Mouse (Mus musculus) hindbrain, postnatal 0 days (tissue): ENCODE measurements around the gene Ndufaf2. TPM values are rescaled to one million over a fixed set of nuclear protein-coding genes. Genes with fewer than 3 reads are reported as not detected.

Source experiments
- ATAC-seq: fragments of 200-750 bp; cut with Nextera tagmentation; 2 replicates; pipeline ENCODE4 v1.8.0; 2017; ENCODE audit warnings: mild to moderate bottlenecking, moderate TSS enrichment, moderate library complexity
- DNase-seq: peaks from one replicate; pipeline ENCODE4 v3.0.0-alpha.2; 2015; ENCODE audit warnings: low spot score
- H3K27ac ChIP-seq: fragments of 300-500 bp; sonication (generic); 2 replicates; pipeline ENCODE4 v1.5.1; 2014; ENCODE audit warnings: mild to moderate bottlenecking
- H3K27me3 ChIP-seq: fragments of 300-500 bp; sonication (generic); 2 replicates; pipeline ENCODE4 v1.6.1; 2014; ENCODE audit warnings: low read length, mixed read lengths; ENCODE audit not compliant: insufficient read depth
- H3K36me3 ChIP-seq: fragments of 300-500 bp; sonication (generic); 2 replicates; pipeline ENCODE4 v1.6.1; 2014; ENCODE audit warnings: low read length, mixed read lengths; ENCODE audit not compliant: insufficient read depth
- H3K4me1 ChIP-seq: fragments of 300-500 bp; sonication (generic); 2 replicates; pipeline ENCODE4 v1.6.1; 2014; ENCODE audit warnings: antibody characterized with exemption, low read length, mixed read lengths; ENCODE audit not compliant: insufficient read depth
- H3K4me2 ChIP-seq: fragments of 300-500 bp; sonication (generic); 2 replicates; pipeline ENCODE4 v1.6.1; 2014; ENCODE audit warnings: low read depth, mild to moderate bottlenecking, low read length, moderate library complexity, mixed read lengths
- H3K4me3 ChIP-seq: fragments of 300-500 bp; sonication (generic); 2 replicates; pipeline ENCODE4 v1.5.1; 2014; ENCODE audit warnings: low read length
- H3K9ac ChIP-seq: fragments of 300-500 bp; sonication (generic); replicated peaks from 2 replicates; pipeline ENCODE4 v1.6.1; 2014; ENCODE audit warnings: mild to moderate bottlenecking, low read length, moderate library complexity, mixed read lengths
- H3K9me3 ChIP-seq: fragments of 300-500 bp; sonication (generic); 2 replicates; pipeline ENCODE4 v1.6.1; 2016; ENCODE audit warnings: low read length, mixed read lengths
- CTCF ChIP-seq: IDR thresholded peaks from 2 replicates; pipeline ENCODE4 v1.5.1; 2016; ENCODE audit warnings: antibody characterized with exemption, control low read depth, low read depth
- WGBS: fragments of 180-500 bp; shearing (Covaris S2); extraction: QIAGEN DNeasy Blood & Tissue Kit; methylation state at CpG from one replicate; pipeline ENCODE4 v1.1.7; 2014; 5-methylcytosine and 5-hydroxymethylcytosine counted together
- polyA plus RNA-seq: library from polyadenylated mRNA; unstranded; fragments of >200 nt; fragmentation: Nextera tagmentation; extraction: Ambion mirVana; gene quantifications from 2 replicates; pipeline ENCODE4 v1.2.1, GENCODE M21; 2015
- total RNA-seq: library from RNA; depleted of rRNA; stranded (reverse); fragments of >200 nt; gene quantifications from 2 replicates; pipeline ENCODE4 v1.2.3, GENCODE M21; 2014; rRNA removed

Ndufaf2 gene
- total RNA-seq (8.2 and 15.2 TPM in 2 replicates), polyA plus RNA-seq (74.9 and 81.4 TPM in 2 replicates)

DNA sequence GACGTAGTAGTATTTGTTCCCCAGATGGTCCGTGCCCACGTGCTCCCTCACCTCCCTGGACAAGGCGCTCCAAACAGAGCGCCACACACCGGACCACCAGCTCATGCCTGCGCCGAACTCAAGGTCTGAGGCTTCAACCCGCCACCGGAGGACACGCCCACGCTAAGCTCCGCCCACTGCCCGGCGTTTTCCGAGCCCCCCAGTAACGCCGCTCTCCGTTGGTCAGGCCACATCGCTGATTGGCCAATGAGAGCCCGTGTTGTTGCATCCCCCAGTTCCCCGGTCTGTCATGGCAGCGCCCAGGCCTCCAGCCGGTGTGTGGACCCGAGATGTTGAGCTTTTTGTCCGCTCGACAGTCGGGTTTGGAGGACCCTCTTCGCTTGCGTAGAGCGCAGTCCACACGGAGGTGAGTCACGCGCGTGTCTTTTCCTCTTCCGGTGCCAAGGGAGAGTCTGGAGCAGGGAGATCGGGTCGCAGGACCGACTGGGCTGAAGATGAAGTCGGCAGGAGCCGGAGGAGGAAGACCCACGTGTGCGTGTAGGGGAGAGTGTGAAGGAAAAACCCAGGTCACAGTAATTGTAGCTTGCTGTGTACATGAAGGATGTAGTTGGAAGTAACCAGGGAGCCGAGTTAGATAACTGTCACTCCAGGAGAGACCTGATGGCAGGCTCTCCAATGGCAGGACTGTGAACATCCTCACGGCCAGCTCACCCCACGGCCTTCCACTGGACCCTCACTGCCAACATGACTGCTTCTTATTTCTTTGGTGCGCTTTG is at the start of gene Ndufaf2, which contains the start of gene Ercc8:
Ndufaf2 (minus strand) TSS at position 159 of the 776 bp plus-strand sequence.
Ercc8 (plus strand) TSS at position 267 of the 776 bp plus-strand sequence.
- H3K4me1 ChIP-seq = peaks cover 6% of the 10 kb centered on the region; the same call in 1 of the 2 replicates
- H3K27me3 ChIP-seq = no peaks in the 10 kb centered on the region
- H3K4me2 ChIP-seq = peak within 1 kb of the TSS; percentile 90
- TF ChIP-seq CTCF = peak; percentile 46
- DNase-seq = peak; percentile 98
- no peaks in the 10 kb centered on the region; the same call in 1 of the 2 replicates for H3K36me3 ChIP-seq
- H3K9ac ChIP-seq = peak within 1 kb of the TSS; percentile 59
- peak within 1 kb of the TSS; percentile 28; the same call in 1 of the 2 replicates for H3K27ac ChIP-seq
- no peaks in the 10 kb centered on the region for H3K9me3 ChIP-seq
- peak; percentile 99 for ATAC-seq
- WGBS = under 1% methylated on average over 47 of the region's 47 CpGs
- peak within 1 kb of the TSS; percentile 83 for H3K4me3 ChIP-seq

DNA sequence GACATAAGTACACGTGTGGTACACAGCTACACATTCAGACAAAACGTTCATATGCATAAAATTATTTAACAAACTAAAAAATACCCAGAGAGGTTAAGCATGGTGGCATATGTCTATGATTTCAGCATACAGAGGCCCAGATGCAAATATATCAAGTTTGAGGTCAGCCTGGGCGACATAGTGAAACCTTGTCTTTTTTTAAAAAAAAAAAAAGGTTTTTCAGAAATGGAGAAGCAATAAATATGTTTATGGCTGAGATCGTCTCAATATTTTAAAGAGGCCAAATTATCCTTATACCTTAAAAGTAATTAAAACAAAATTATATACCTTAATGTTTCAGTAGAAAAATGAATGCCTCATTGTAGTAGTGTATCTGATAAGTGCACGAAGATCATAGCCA is 49.7 kb upstream of the Ndufaf2 start:
- H3K36me3 ChIP-seq = no peaks in the 10 kb centered on the region
- WGBS = 72% methylated on average over 5 of the region's 5 CpGs
- ATAC-seq (no peak), DNase-seq (no peak)
- H3K27me3 ChIP-seq = no peaks in the 10 kb centered on the region
- no peak overlapping the region for H3K27ac ChIP-seq
- H3K9me3 ChIP-seq = no peaks in the 10 kb centered on the region
- no peak overlapping the region for H3K9ac ChIP-seq
- no peak overlapping the region for H3K4me2 ChIP-seq
- H3K4me1 ChIP-seq = no peaks in the 10 kb centered on the region
- H3K4me3 ChIP-seq = no peak overlapping the region
- no peak for TF ChIP-seq CTCF

DNA sequence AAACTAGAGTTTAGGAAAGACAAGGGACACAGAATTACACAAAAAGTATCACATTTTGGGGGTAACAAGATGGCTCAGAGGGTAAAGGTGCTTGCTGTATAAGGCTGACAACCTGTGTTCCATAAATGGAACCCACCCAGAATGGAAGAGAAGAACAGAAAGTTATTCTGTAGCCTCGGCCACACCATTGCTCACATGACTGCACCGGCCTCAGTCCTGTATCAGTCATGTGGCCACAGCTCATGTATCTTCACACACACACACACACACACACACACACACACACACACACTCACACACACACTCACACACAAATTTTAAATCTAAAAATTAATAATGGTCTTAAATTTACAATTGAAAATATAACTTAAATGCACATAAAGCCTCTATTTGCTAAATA is 49.0 kb upstream of the Ndufaf2 start:
- ATAC-seq (no peak), DNase-seq (no peak)
- Histone ChIP-seq H3K4me2 (no peak overlapping the region), H3K9ac (no peak overlapping the region), H3K4me1 (no peaks in the 10 kb centered on the region), H3K27me3 (no peaks in the 10 kb centered on the region), H3K9me3 (no peaks in the 10 kb centered on the region), H3K36me3 (no peaks in the 10 kb centered on the region), H3K4me3 (no peak overlapping the region), H3K27ac (no peak overlapping the region)
- WGBS = 77% methylated on average over 2 of the region's 2 CpGs
- TF ChIP-seq CTCF = no peak

DNA sequence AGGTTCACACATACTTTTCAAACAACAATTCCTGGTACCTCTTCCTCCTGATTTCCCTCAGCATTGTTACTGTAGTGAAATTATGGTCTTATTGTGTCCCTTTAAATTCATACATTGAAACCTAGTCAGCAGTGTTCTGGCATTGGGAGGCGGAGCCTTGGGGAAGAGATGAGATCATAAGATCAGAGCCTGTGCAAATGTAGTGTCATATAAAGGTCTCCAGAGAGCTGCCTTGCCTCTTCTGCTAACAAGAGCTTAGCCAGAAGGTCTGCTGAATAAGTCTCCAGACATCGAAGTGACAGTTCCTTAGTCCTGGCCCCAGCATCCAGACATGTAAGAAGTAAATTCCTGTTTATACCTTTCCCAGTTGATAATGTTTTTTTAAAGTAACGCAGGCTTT is 46.4 kb upstream of the Ndufaf2 start:
- Histone ChIP-seq H3K36me3 (no peaks in the 10 kb centered on the region), H3K27me3 (no peaks in the 10 kb centered on the region), H3K27ac (no peak overlapping the region), H3K4me3 (no peak overlapping the region), H3K9ac (no peak overlapping the region), H3K4me1 (no peaks in the 10 kb centered on the region), H3K4me2 (no peak overlapping the region), H3K9me3 (no peaks in the 10 kb centered on the region)
- WGBS = 84% methylated on average over 3 of the region's 3 CpGs
- no peak for DNase-seq
- no peak for TF ChIP-seq CTCF
- no peak for ATAC-seq

DNA sequence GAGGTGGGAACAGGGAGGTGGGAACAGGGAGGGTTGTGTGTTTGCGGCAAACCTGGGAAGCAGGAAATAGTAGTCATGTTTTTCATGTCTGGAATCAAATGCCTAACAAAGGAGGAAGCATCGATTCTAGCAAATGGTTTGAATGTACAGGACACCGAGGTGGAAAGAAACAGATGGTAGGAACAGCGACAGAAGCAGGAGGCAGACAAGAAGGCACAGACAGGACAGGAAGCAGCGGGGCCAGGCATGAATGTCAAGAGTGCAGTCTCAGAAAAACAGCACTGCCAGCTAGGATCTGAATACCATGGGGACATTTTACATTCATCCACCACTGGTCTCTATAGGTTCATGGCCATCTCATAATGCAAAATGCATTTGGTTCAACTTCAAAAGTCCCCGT is 37.1 kb upstream of the Ndufaf2 start:
- no peak for TF ChIP-seq CTCF
- no peak for DNase-seq
- H3K4me2 ChIP-seq = no peak overlapping the region

DNA sequence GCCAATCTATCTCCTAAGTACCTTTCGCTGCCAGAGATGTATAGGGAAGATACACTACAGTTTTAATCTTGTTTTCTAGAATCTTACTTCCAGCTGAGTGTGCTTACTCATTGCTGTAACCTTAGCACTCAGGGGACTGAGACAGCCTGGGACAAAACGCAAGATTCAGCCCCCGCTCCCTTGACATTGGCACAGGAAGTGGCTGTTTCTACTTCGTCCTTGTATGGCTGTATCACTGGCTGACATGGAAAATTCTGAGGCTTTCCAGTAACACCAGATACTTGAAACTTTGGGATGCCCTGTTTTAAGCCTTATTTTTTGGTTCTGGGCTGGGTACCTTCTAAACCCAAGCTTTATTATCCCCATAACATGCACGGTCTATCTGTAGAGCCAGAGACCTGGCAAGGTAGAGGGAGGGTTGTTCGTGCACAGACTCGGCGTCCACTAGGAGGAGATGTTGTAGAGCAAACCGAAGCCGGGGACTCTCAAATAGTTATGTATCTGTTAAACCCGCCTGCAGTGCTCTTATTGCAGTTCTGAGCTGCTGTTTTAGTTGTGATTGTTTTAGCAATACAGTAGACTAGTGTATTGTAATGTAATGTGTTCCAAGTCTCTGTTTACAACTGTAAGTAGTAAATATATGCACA is 32.8 kb upstream of the Ndufaf2 start:
- peak; percentile 81 for TF ChIP-seq CTCF
- Histone ChIP-seq H3K4me3 (no peak overlapping the region), H3K36me3 (peaks cover 19% of the 10 kb centered on the region), H3K4me1 (no peaks in the 10 kb centered on the region), H3K27me3 (no peaks in the 10 kb centered on the region), H3K9ac (no peak overlapping the region), H3K9me3 (no peaks in the 10 kb centered on the region), H3K4me2 (no peak overlapping the region), H3K27ac (no peak overlapping the region)
- 57% methylated on average over 11 of the region's 11 CpGs for WGBS
- DNase-seq (peak; percentile 81), ATAC-seq (peak; percentile 75)

More for the DNA sequence above, 37.1 kb upstream of the Ndufaf2 start:
- Histone ChIP-seq H3K36me3 (peaks cover 14% of the 10 kb centered on the region), H3K9me3 (no peaks in the 10 kb centered on the region), H3K4me1 (no peaks in the 10 kb centered on the region), H3K9ac (no peak overlapping the region), H3K4me3 (no peak overlapping the region), H3K27me3 (no peaks in the 10 kb centered on the region), H3K27ac (no peak overlapping the region)
- WGBS = 90% methylated on average over 6 of the region's 6 CpGs
- no peak for ATAC-seq

DNA sequence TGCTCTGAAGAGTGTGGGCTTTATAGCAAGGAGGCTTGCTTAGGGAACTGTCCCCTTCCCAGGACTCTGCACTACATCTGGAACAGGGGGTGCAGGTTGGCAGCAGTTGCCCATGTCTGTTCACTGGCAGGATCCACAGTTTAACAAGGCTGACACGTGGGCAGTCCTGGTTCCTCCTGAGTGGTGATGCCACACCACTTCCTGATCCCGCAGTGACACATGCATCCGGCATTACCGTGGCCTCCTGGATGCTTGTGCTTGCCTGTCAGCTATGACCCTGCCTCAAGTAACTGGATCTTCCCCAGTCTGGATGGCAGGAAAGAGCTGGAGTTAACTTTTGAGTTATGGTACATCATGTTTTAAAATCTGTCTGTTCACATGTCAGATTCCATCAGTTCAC is 29.6 kb upstream of the Ndufaf2 start:
- DNase-seq (no peak), ATAC-seq (no peak)
- Histone ChIP-seq H3K9me3 (no peaks in the 10 kb centered on the region), H3K27me3 (no peaks in the 10 kb centered on the region), H3K9ac (no peak overlapping the region), H3K4me3 (no peak overlapping the region), H3K27ac (no peak overlapping the region), H3K4me2 (no peak overlapping the region), H3K36me3 (peaks cover 10% of the 10 kb centered on the region; the same call in 1 of the 2 replicates), H3K4me1 (no peaks in the 10 kb centered on the region)
- WGBS = 94% methylated on average over 4 of the region's 4 CpGs
- TF ChIP-seq CTCF = no peak
